Mouse (Mus musculus) macrophage (primary cell): ENCODE measurements around the gene Snx30. TPM values are rescaled to one million over a fixed set of nuclear protein-coding genes. Genes with fewer than 3 reads are reported as not detected.
A peak's percentile ranks its signal among the peaks of the same experiment; 100 is the strongest.

Experiments
- H3K27ac ChIP-seq: fragments of 350-480 bp; formaldehyde crosslinking; 2 replicates; pipeline ENCODE4 v1.9.0; 2021
- H3K36me3 ChIP-seq: fragments of 350-480 bp; formaldehyde crosslinking; 2 replicates; pipeline ENCODE4 v1.9.0; 2021; ENCODE audit errors: inconsistent target
- H3K4me3 ChIP-seq: fragments of 350-480 bp; formaldehyde crosslinking; 2 replicates; pipeline ENCODE4 v1.9.0; 2021; ENCODE audit errors: inconsistent target
- H3K79me2 ChIP-seq: fragments of 350-480 bp; formaldehyde crosslinking; 2 replicates; pipeline ENCODE4 v1.9.0; 2021; ENCODE audit errors: inconsistent target
- WGBS: methylation state at CpG from one replicate; pipeline ENCODE4 v1.1.7; 2026; ENCODE audit warnings: inconsistent platforms; ENCODE audit not compliant: missing documents; 5-methylcytosine and 5-hydroxymethylcytosine counted together
- polyA plus RNA-seq: library from polyadenylated mRNA; stranded (reverse); fragments of 250-400 nt; gene quantifications from 3 replicates; pipeline ENCODE4 v1.2.4, GENCODE M21; 2018; ENCODE audit warnings: inconsistent platforms

Gene Snx30
- polyA plus RNA-seq, 1 experiment from 2014 or later = 26.4 TPM

GRCm38 (mm10) chr4:59805968-59806878 is 583 bp downstream of the Snx30 start:
- Histone ChIP-seq H3K27ac (peak overlapping the region; percentile 96), H3K4me3 (peak overlapping the region; percentile 60), H3K36me3 (no peaks in the 10 kb centered on the region), H3K79me2 (peaks cover 51% of the 10 kb centered on the region)
- WGBS = under 1% methylated on average over 43 of the region's 58 CpGs

GRCm38 (mm10) chr4:59806879-59807195 is 1.2 kb downstream of the Snx30 start:
- Histone ChIP-seq H3K4me3 (peak overlapping the region; percentile 60), H3K27ac (peak overlapping the region; percentile 96), H3K79me2 (peaks cover 57% of the 10 kb centered on the region), H3K36me3 (no peaks in the 10 kb centered on the region)
- WGBS = 1% methylated on average over 7 of the region's 9 CpGs

GRCm38 (mm10) chr4:59807521-59807920 is 1.9 kb downstream of the Snx30 start:
- Histone ChIP-seq H3K79me2 (peaks cover 64% of the 10 kb centered on the region), H3K4me3 (peak overlapping the region; percentile 60), H3K27ac (peak overlapping the region; percentile 96), H3K36me3 (no peaks in the 10 kb centered on the region)
- WGBS = 6% methylated on average over 2 of the region's 2 CpGs

- peaks cover 72% of the 10 kb centered on the region for H3K79me2 ChIP-seq
- H3K4me3 ChIP-seq = peak overlapping the region; percentile 60; the same call in 1 of the 2 replicates
- H3K36me3 ChIP-seq = no peaks in the 10 kb centered on the region
- 51% methylated on average over 5 of the region's 5 CpGs for WGBS
- H3K27ac ChIP-seq = peak overlapping the region; percentile 96
Measured at GRCm38 (mm10) chr4:59808396-59808795, 2.8 kb downstream of the Snx30 start.

- Histone ChIP-seq H3K36me3 (peaks cover 9% of the 10 kb centered on the region; the same call in 1 of the 2 replicates), H3K27ac (peak overlapping the region; percentile 66; the same call in 1 of the 2 replicates), H3K79me2 (peaks cover 98% of the 10 kb centered on the region), H3K4me3 (no peak overlapping the region)
- WGBS = 69% methylated on average over 7 of the region's 7 CpGs
Measured at GRCm38 (mm10) chr4:59814094-59814493, 8.5 kb downstream of the Snx30 start.

GRCm38 (mm10) chr4:59815121-59815810 is 9.6 kb downstream of the Snx30 start:
- H3K27ac ChIP-seq = peak overlapping the region; percentile 66
- H3K36me3 ChIP-seq = peaks cover 9% of the 10 kb centered on the region; the same call in 1 of the 2 replicates
- H3K4me3 ChIP-seq = no peak overlapping the region
- H3K79me2 ChIP-seq = peaks cover 98% of the 10 kb centered on the region
- 17% methylated on average over 4 of the region's 4 CpGs for WGBS

GRCm38 (mm10) chr4:59816016-59816415 is 10.4 kb downstream of the Snx30 start:
- H3K36me3 ChIP-seq = peaks cover 9% of the 10 kb centered on the region; the same call in 1 of the 2 replicates
- no peak overlapping the region for H3K4me3 ChIP-seq
- H3K27ac ChIP-seq = peak overlapping the region; percentile 66
- 25% methylated on average over 5 of the region's 5 CpGs for WGBS
- peaks cover 98% of the 10 kb centered on the region for H3K79me2 ChIP-seq

GRCm38 (mm10) chr4:59816477-59816876 is 10.8 kb downstream of the Snx30 start:
- Histone ChIP-seq H3K27ac (0 out of 2 replicates have a peak overlapping the region, but pooled peaks have one; percentile 66), H3K79me2 (peaks cover 98% of the 10 kb centered on the region), H3K4me3 (no peak overlapping the region), H3K36me3 (peaks cover 9% of the 10 kb centered on the region; the same call in 1 of the 2 replicates)
- WGBS = 83% methylated on average over 9 of the region's 9 CpGs

- Histone ChIP-seq H3K36me3 (peaks cover 9% of the 10 kb centered on the region; the same call in 1 of the 2 replicates), H3K27ac (no peak overlapping the region), H3K4me3 (no peak overlapping the region), H3K79me2 (peaks cover 98% of the 10 kb centered on the region)
- 68% methylated on average over 5 of the region's 5 CpGs for WGBS
Measured at GRCm38 (mm10) chr4:59817790-59818189, 12.2 kb downstream of the Snx30 start.

- Histone ChIP-seq H3K36me3 (peaks cover 9% of the 10 kb centered on the region; the same call in 1 of the 2 replicates), H3K27ac (no peak overlapping the region), H3K79me2 (peaks cover 98% of the 10 kb centered on the region), H3K4me3 (no peak overlapping the region)
- WGBS = 73% methylated on average over 8 of the region's 10 CpGs
Measured at GRCm38 (mm10) chr4:59818498-59818897, 12.9 kb downstream of the Snx30 start.

- peaks cover 9% of the 10 kb centered on the region; the same call in 1 of the 2 replicates for H3K36me3 ChIP-seq
- 0 out of 2 replicates have a peak overlapping the region, but pooled peaks have one; percentile 7 for H3K27ac ChIP-seq
- no peak overlapping the region for H3K4me3 ChIP-seq
- peaks cover 98% of the 10 kb centered on the region for H3K79me2 ChIP-seq
- WGBS = 10% methylated on average over 7 of the region's 7 CpGs
Measured at GRCm38 (mm10) chr4:59819054-59819472, 13.4 kb downstream of the Snx30 start.

- H3K79me2 ChIP-seq = peaks cover 98% of the 10 kb centered on the region
- H3K4me3 ChIP-seq = no peak overlapping the region
- 33% methylated on average over 12 of the region's 12 CpGs for WGBS
- no peak overlapping the region for H3K27ac ChIP-seq
- peaks cover 9% of the 10 kb centered on the region; the same call in 1 of the 2 replicates for H3K36me3 ChIP-seq
Measured at GRCm38 (mm10) chr4:59819477-59820022, 13.9 kb downstream of the Snx30 start.

GRCm38 (mm10) chr4:59821516-59821915 is 15.9 kb downstream of the Snx30 start:
- WGBS = 93% methylated on average over 1 of the region's 1 CpGs
- peaks cover 100% of the 10 kb centered on the region for H3K79me2 ChIP-seq
- no peak overlapping the region for H3K27ac ChIP-seq
- H3K4me3 ChIP-seq = no peak overlapping the region
- H3K36me3 ChIP-seq = peaks cover 14% of the 10 kb centered on the region; the same call in 1 of the 2 replicates

GRCm38 (mm10) chr4:59822119-59822518 is 16.5 kb downstream of the Snx30 start:
- 31% methylated on average over 4 of the region's 4 CpGs for whole genome bisulfite sequencing
- H3K36me3 ChIP-seq = peaks cover 14% of the 10 kb centered on the region; the same call in 1 of the 2 replicates
- H3K79me2 ChIP-seq = peaks cover 100% of the 10 kb centered on the region

More at GRCm38 (mm10) chr4:59822119-59822518, 16.5 kb downstream of the Snx30 start:
- Histone ChIP-seq H3K4me3 (no peak overlapping the region), H3K27ac (no peak overlapping the region)
